Mouse (Mus musculus): ENCODE data around the gene Gm14147. TPM values are rescaled to one million over a fixed set of nuclear protein-coding genes. Genes with fewer than 3 reads are reported as not detected.
"Not testable (repeated sequence)": the region's sequence is repeated elsewhere in the genome, so short reads cannot be mapped to it uniquely, and the experiment has no call there.

Gene Gm14147
- not detected for total RNA-seq (2021)

- intact Hi-C loops (cut with DNase I); DNase-seq (ENCODE audit: low spot score): not testable (repeated sequence)
Measured at GRCm38 (mm10) chr2:151097945-151098344, at the start of gene Gm14147. Gene Gm14147, plus strand, starts transcription at chr2:151098245.

GRCm38 (mm10) chr2:151056637-151057036, 41.4 kb upstream of the Gm14147 start:
- DNase-seq (ENCODE audit: low spot score), result no peak
- intact Hi-C loops (cut with DNase I), result no loop called here

- intact Hi-C loops (cut with DNase I), result not testable (repeated sequence)
Measured at GRCm38 (mm10) chr2:151092250-151092649, 5.8 kb upstream of the Gm14147 start, which contains the start of gene Gm14151. Gene Gm14151, minus strand, starts transcription at chr2:151092350.

More at GRCm38 (mm10) chr2:151092250-151092649, 5.8 kb upstream of the Gm14147 start, which contains the start of gene Gm14151:
- DNase-seq (ENCODE audit: low spot score), result not testable (repeated sequence)

Other genes starting within 250 kb of the Gm14147 start
- gene Abhd12, start 193.5 kb upstream of the Gm14147 start, total RNA-seq (2021), result 10 to 100 TPM; 42.5 to 44.5 TPM
- 1 to 10 TPM; 2.3 to 3.0 TPM for gene Gins1, start 192.8 kb upstream of the Gm14147 start, total RNA-seq (2021)
- 1 to 10 TPM in 1 of 2 experiments, under 1 TPM in 1; 0.98 to 1.3 TPM for gene Ninl, start 58.9 kb upstream of the Gm14147 start, total RNA-seq (2021)
- gene Nanp, start 58.8 kb upstream of the Gm14147 start, total RNA-seq (2021), result 1 to 10 TPM; 1.9 to 2.1 TPM
- gene Gm14151, start 5.9 kb upstream of the Gm14147 start, total RNA-seq (2021), result not detected

Measured in heart, postnatal 25 days (tissue).